Mouse (Mus musculus) small intestine, adult 2 months (tissue): ENCODE results near the gene Eps15l1.

ENCODE experiments used
- CTCF ChIP-seq: fragments of 200-500 bp; IDR thresholded peaks from 2 replicates; pipeline ENCODE4 v1.5.1; 2012; ENCODE audit warnings: low read depth, mild to moderate bottlenecking, control low read depth, inconsistent platforms, low read length, moderate library complexity, mixed read lengths; ENCODE audit not compliant: insufficient replicate concordance, insufficient read length; ENCODE audit errors: extremely low read depth
- POLR2A ChIP-seq: fragments of 200-500 bp; IDR thresholded peaks from 2 replicates; pipeline ENCODE4 v1.6.1; 2012; ENCODE audit warnings: low read depth, mild to moderate bottlenecking, control low read depth, inconsistent platforms, low read length, moderate library complexity

- TF ChIP-seq POLR2A (no peak), CTCF (no peak)
These were observed 67.0 kb downstream of the Eps15l1 start for GRCm38 (mm10) chr8:72354272-72354671.
